Mouse (Mus musculus): ENCODE measurements around the gene Bcl2. TPM values are rescaled to one million over a fixed set of nuclear protein-coding genes. Genes with fewer than 3 reads are reported as not detected.
"Not testable (repeated sequence)": the region's sequence is repeated elsewhere in the genome, so short reads cannot be mapped to it uniquely, and the experiment has no call there.

Bcl2 gene
- polyA plus RNA-seq, 1 experiment from 2014 or later = 13.4 TPM

DNA sequence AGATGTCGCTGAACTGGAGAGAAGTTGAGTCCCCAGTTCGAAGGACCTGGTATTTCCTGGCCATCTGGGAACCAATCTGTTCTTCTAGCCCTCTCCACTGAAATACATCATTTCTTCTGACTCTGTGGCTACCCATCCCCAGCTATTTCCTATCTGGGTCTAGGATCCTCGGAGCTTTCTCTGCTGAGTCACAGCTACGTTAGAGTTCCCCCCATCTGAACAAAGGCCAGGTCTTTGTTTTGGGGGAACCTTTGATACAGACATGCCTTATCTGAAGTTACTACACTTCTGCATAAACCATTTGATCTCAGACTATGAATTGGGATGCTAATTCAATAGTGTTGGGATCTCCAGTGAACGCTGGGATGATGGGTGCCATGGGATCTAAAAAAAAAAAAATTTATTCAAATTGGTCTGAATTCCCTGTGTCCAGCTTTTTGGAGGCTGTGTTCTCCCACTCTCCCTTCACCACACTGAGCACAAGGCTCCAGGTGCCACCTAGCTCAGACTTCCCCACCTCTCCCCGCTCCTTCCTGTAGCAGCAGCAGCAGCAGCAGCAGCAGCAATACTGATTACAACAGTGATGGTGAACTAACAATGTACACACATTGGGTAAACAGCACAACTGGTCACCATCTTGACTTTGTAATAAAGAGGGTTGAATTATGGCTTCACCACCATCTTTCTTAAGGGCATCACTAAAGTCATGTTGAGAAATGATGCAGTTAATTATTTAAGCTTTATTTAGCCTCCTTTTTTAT, 34.7 kb upstream of the Bcl2 start:
- Histone ChIP-seq H3K9ac (ENCODE audit: low read length) (no peak overlapping the region), H3K9me3 (ENCODE audit: control insufficient read depth, low read length) (no peaks in the 10 kb centered on the region), H3K4me3 (ENCODE audit: low read depth, low read length) (no peak overlapping the region), H3K4me2 (ENCODE audit: low read length) (no peak overlapping the region), H3K4me1 (replicated peaks; ENCODE audit: control insufficient read depth, insufficient read depth, low read length) (no peaks in the 10 kb centered on the region), H3K27me3 (replicated peaks; ENCODE audit: control insufficient read depth, insufficient read depth, low read length) (no peaks in the 10 kb centered on the region), H3K36me3 (ENCODE audit: control insufficient read depth, insufficient read depth, low read length) (peaks cover 21% of the 10 kb centered on the region), H3K27ac (ENCODE audit: low read depth) (no peak overlapping the region)
- ATAC-seq (replicated peaks; ENCODE audit: low FRiP score, low TSS enrichment, low read depth) = no peak
- no peak for DNase-seq (ENCODE audit: low spot score)
- WGBS = 90% methylated on average over 6 of the region's 6 CpGs

DNA sequence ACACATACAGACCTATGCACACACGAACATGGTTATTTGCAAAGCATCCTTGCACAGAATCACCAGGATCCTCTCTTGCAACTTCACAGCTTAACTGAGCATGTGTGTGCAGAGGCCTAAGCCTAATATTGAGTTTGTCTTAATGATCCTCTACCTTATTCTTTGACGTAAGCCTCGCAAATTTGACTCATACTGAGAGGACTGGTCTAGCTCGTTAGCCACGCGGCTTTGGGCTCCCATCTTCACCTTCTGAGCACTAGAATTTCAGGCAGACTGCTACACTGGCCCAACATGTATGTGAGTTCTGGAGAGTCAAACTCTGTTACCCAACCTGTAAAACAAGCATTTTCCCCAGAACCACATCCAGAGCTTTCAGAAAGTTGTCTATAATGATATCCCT, 28.9 kb upstream of the Bcl2 start:
- no peak overlapping the region for H3K4me3 ChIP-seq (ENCODE audit: low read depth, low read length)
- no peak overlapping the region for H3K27ac ChIP-seq (ENCODE audit: low read depth)
- H3K27me3 ChIP-seq (replicated peaks; ENCODE audit: control insufficient read depth, insufficient read depth, low read length) = no peaks in the 10 kb centered on the region
- no peak for ATAC-seq (replicated peaks; ENCODE audit: low FRiP score, low TSS enrichment, low read depth)
- no peaks in the 10 kb centered on the region for H3K4me1 ChIP-seq (replicated peaks; ENCODE audit: control insufficient read depth, insufficient read depth, low read length)
- no peak for DNase-seq (ENCODE audit: low spot score)
- no peak overlapping the region for H3K9ac ChIP-seq (ENCODE audit: low read length)
- 95% methylated on average over 6 of the region's 6 CpGs for WGBS
- peaks cover 32% of the 10 kb centered on the region for H3K36me3 ChIP-seq (ENCODE audit: control insufficient read depth, insufficient read depth, low read length)
- no peak overlapping the region for H3K4me2 ChIP-seq (ENCODE audit: low read length)
- H3K9me3 ChIP-seq (ENCODE audit: control insufficient read depth, low read length) = no peaks in the 10 kb centered on the region

DNA sequence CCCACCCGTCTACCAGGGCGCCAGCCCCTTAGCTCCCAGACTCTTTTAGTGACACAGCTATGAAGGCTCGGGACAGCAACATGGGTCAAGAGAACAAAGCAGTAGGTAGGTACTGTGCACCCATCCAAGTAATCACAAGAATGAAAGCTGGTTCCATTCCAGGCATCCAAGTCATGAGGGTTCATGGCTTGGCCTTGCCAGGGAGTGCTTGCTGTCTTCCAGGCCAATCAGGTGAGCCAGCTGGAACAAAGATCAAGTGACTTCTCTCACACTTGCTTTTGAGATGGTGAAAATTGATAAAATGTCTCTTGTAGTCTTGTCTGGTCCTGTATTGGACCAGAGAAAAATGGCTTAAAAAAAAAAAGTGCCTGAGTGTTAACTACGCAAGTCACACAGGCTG, 26.7 kb upstream of the Bcl2 start:
- ATAC-seq (replicated peaks; ENCODE audit: low FRiP score, low TSS enrichment, low read depth) (no peak), DNase-seq (ENCODE audit: low spot score) (no peak)
- no peak overlapping the region for H3K9ac ChIP-seq (ENCODE audit: low read length)
- H3K27me3 ChIP-seq (replicated peaks; ENCODE audit: control insufficient read depth, insufficient read depth, low read length) = no peaks in the 10 kb centered on the region
- H3K36me3 ChIP-seq (ENCODE audit: control insufficient read depth, insufficient read depth, low read length) = peaks cover 26% of the 10 kb centered on the region
- no peaks in the 10 kb centered on the region for H3K9me3 ChIP-seq (ENCODE audit: control insufficient read depth, low read length)
- H3K4me3 ChIP-seq (ENCODE audit: low read depth, low read length) = no peak overlapping the region
- H3K4me2 ChIP-seq (ENCODE audit: low read length) = no peak overlapping the region
- H3K27ac ChIP-seq (ENCODE audit: low read depth) = no peak overlapping the region
- WGBS = 94% methylated on average over 4 of the region's 4 CpGs
- H3K4me1 ChIP-seq (replicated peaks; ENCODE audit: control insufficient read depth, insufficient read depth, low read length) = no peaks in the 10 kb centered on the region

DNA sequence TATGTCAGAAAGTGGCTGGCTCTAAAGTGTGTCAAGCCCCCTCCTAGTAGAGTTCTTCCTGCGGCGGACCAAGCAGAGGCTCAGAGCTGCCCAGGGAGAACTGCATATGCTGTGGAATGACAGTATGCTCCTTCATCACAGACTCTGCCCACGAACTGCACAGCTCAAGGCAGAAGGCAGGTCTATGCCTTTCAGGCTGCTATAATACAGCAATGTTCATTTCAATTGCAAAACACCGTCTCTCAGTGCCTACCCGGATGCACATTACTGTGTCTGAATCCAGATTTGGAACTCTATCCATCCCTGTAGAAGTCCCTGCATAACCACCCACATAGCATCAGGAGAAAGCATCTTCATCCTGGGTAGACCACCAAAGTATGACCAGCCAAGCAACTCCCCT, 25.7 kb upstream of the Bcl2 start:
- no peaks in the 10 kb centered on the region for H3K27me3 ChIP-seq (replicated peaks; ENCODE audit: control insufficient read depth, insufficient read depth, low read length)
- ATAC-seq (replicated peaks; ENCODE audit: low FRiP score, low TSS enrichment, low read depth) (no peak), DNase-seq (ENCODE audit: low spot score) (no peak)
- no peak overlapping the region for H3K27ac ChIP-seq (ENCODE audit: low read depth)
- H3K9ac ChIP-seq (ENCODE audit: low read length) = no peak overlapping the region
- H3K4me2 ChIP-seq (ENCODE audit: low read length) = no peak overlapping the region
- 95% methylated on average over 5 of the region's 5 CpGs for WGBS
- H3K4me3 ChIP-seq (ENCODE audit: low read depth, low read length) = no peak overlapping the region
- H3K36me3 ChIP-seq (ENCODE audit: control insufficient read depth, insufficient read depth, low read length) = peaks cover 26% of the 10 kb centered on the region; the same call in 1 of the 2 replicates
- H3K4me1 ChIP-seq (replicated peaks; ENCODE audit: control insufficient read depth, insufficient read depth, low read length) = no peaks in the 10 kb centered on the region
- H3K9me3 ChIP-seq (ENCODE audit: control insufficient read depth, low read length) = no peaks in the 10 kb centered on the region

DNA sequence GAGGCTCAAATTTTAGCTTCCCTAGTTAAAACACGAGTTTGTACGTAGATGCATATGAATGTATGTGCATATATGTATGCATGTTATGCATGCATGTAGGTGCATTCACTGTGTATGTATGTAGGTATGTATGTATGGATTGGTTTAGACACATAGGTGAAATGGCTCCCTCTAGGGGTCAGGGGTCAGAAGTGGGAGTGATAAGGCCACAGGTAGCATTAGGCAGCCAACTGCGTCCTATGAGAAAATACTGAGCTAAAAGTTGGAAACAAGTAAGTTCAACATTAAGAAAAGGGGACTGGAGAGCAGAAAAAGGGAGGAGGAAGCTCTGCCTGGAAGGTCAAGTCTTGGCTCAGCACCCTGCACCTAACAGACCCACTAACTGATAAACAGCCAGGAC, 24.0 kb upstream of the Bcl2 start:
- Histone ChIP-seq H3K9ac (ENCODE audit: low read length) (no peak overlapping the region), H3K27ac (ENCODE audit: low read depth) (no peak overlapping the region), H3K4me1 (replicated peaks; ENCODE audit: control insufficient read depth, insufficient read depth, low read length) (no peaks in the 10 kb centered on the region), H3K4me3 (ENCODE audit: low read depth, low read length) (no peak overlapping the region), H3K4me2 (ENCODE audit: low read length) (no peak overlapping the region), H3K9me3 (ENCODE audit: control insufficient read depth, low read length) (no peaks in the 10 kb centered on the region), H3K36me3 (ENCODE audit: control insufficient read depth, insufficient read depth, low read length) (peaks cover 30% of the 10 kb centered on the region), H3K27me3 (replicated peaks; ENCODE audit: control insufficient read depth, insufficient read depth, low read length) (no peaks in the 10 kb centered on the region)
- 80% methylated on average over 3 of the region's 3 CpGs for WGBS
- DNase-seq (ENCODE audit: low spot score) (no peak), ATAC-seq (replicated peaks; ENCODE audit: low FRiP score, low TSS enrichment, low read depth) (no peak)

DNA sequence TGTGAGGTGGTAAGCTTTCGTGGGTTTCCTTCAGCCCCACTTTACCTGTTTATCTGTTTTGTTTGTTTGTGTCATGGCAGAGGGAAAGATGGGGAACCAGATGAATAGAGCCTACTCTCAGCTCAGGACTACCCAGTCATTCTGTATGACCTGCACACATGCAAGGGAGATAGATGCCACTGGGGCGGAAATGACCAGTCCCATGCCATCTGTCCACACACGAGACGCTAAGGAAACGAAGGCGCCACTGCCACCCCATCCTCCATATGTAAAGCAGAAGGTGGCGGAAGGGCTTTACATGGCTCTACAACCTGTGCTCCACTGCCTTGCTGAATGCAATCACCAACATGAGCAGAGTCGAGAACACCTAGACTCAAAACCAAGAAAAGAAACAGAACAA, 22.1 kb upstream of the Bcl2 start:
- Histone ChIP-seq H3K27me3 (replicated peaks; ENCODE audit: control insufficient read depth, insufficient read depth, low read length) (no peaks in the 10 kb centered on the region), H3K36me3 (ENCODE audit: control insufficient read depth, insufficient read depth, low read length) (peaks cover 28% of the 10 kb centered on the region), H3K4me1 (replicated peaks; ENCODE audit: control insufficient read depth, insufficient read depth, low read length) (no peaks in the 10 kb centered on the region), H3K27ac (ENCODE audit: low read depth) (no peak overlapping the region), H3K4me2 (ENCODE audit: low read length) (no peak overlapping the region), H3K9ac (ENCODE audit: low read length) (no peak overlapping the region), H3K4me3 (ENCODE audit: low read depth, low read length) (no peak overlapping the region), H3K9me3 (ENCODE audit: control insufficient read depth, low read length) (no peaks in the 10 kb centered on the region)
- no peak for DNase-seq (ENCODE audit: low spot score)
- WGBS = 96% methylated on average over 8 of the region's 8 CpGs
- ATAC-seq (replicated peaks; ENCODE audit: low FRiP score, low TSS enrichment, low read depth) = no peak

DNA sequence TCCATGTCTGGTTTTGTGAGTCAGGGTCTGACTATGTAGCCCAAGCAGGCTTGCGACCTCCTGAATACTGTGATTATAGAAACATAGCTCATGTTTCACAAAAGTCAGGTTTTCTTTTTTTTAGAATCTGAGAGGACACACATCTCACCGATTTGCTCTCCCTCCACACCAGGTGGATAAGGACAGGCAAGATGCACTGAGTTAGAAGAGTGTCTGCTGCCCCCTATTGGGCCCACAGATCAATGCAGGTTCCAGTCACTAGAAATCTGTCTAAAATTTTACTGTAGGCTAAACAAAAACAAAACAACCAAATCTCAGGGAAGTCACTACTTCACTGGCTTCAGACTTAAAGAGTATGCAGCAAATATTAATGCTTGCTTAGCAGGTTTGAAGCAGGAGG, 21.5 kb upstream of the Bcl2 start:
- DNase-seq (ENCODE audit: low spot score) (peak; percentile 66), ATAC-seq (replicated peaks; ENCODE audit: low FRiP score, low TSS enrichment, low read depth) (no peak)
- 48% methylated on average over 2 of the region's 2 CpGs for WGBS
- no peaks in the 10 kb centered on the region for H3K4me1 ChIP-seq (replicated peaks; ENCODE audit: control insufficient read depth, insufficient read depth, low read length)
- no peak overlapping the region for H3K4me3 ChIP-seq (ENCODE audit: low read depth, low read length)
- no peaks in the 10 kb centered on the region for H3K9me3 ChIP-seq (ENCODE audit: control insufficient read depth, low read length)
- no peaks in the 10 kb centered on the region for H3K27me3 ChIP-seq (replicated peaks; ENCODE audit: control insufficient read depth, insufficient read depth, low read length)
- no peak overlapping the region for H3K27ac ChIP-seq (ENCODE audit: low read depth)
- H3K9ac ChIP-seq (ENCODE audit: low read length) = no peak overlapping the region
- no peak overlapping the region for H3K4me2 ChIP-seq (ENCODE audit: low read length)
- peaks cover 28% of the 10 kb centered on the region for H3K36me3 ChIP-seq (ENCODE audit: control insufficient read depth, insufficient read depth, low read length)

DNA sequence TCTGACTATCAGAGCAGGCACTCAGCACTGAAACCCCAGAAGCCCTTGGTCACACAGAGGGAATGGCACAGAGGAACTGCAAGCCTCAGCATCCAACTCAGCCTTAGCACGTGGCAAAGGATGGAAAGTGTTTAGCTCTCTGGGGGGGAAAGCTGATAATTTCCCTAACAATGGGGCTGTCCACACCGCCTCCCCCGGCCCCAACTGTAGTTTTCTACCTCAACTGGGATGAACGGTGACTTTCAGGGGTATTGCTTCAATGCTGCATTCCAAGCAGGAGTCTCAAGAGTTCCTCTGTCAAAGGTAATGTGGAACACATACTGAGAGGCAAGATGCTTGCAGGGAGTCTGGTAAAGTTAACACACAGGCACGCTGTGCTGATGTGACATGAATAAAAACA, 8.0 kb upstream of the Bcl2 start:
- 51% methylated on average over 5 of the region's 5 CpGs for WGBS
- no peak for DNase-seq (ENCODE audit: low spot score)
- Histone ChIP-seq H3K27me3 (replicated peaks; ENCODE audit: control insufficient read depth, insufficient read depth, low read length) (no peaks in the 10 kb centered on the region), H3K27ac (ENCODE audit: low read depth) (no peak overlapping the region), H3K36me3 (ENCODE audit: control insufficient read depth, insufficient read depth, low read length) (no peaks in the 10 kb centered on the region), H3K9ac (ENCODE audit: low read length) (no peak overlapping the region), H3K4me3 (ENCODE audit: low read depth, low read length) (no peak overlapping the region), H3K4me2 (ENCODE audit: low read length) (no peak overlapping the region), H3K4me1 (replicated peaks; ENCODE audit: control insufficient read depth, insufficient read depth, low read length) (no peaks in the 10 kb centered on the region), H3K9me3 (ENCODE audit: control insufficient read depth, low read length) (no peaks in the 10 kb centered on the region)
- ATAC-seq (replicated peaks; ENCODE audit: low FRiP score, low TSS enrichment, low read depth) = no peak

DNA sequence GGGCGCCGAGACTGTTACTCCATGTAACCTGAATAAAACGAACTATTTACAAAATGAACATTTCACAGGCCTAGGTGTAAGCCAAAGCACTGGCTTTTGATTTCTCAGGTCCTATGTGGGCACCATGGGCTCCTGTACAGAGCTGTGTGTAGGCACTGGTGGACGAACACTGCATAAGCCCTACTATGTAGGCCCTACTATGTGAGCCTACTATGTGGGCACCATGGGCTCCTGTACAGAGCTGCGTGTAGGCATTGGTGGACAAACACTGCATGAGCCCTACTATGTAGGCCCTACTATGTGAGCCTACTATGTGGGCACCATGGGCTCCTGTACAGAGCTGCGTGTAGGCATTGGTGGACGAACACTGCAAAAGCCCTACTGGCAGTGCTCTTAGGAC, 3.7 kb upstream of the Bcl2 start:
- WGBS = 71% methylated on average over 7 of the region's 7 CpGs
- not testable (repeated sequence) for H3K27ac ChIP-seq (ENCODE audit: low read depth); H3K9ac ChIP-seq (ENCODE audit: low read length); H3K36me3 ChIP-seq (ENCODE audit: control insufficient read depth, insufficient read depth, low read length); H3K4me3 ChIP-seq (ENCODE audit: low read depth, low read length); DNase-seq (ENCODE audit: low spot score); H3K27me3 ChIP-seq (replicated peaks; ENCODE audit: control insufficient read depth, insufficient read depth, low read length); H3K4me1 ChIP-seq (replicated peaks; ENCODE audit: control insufficient read depth, insufficient read depth, low read length); H3K4me2 ChIP-seq (ENCODE audit: low read length); H3K9me3 ChIP-seq (ENCODE audit: control insufficient read depth, low read length); ATAC-seq (replicated peaks; ENCODE audit: low FRiP score, low TSS enrichment, low read depth)

Data from intestine, embryonic 14.5 days (tissue).